Mouse (Mus musculus): ENCODE measurements around the gene Hist1h1d. TPM values are rescaled to one million over a fixed set of nuclear protein-coding genes. Genes with fewer than 3 reads are reported as not detected.
"Not testable (repeated sequence)": the region's sequence is repeated elsewhere in the genome, so short reads cannot be mapped to it uniquely, and the experiment has no call there.

The Hist1h1d gene
- total and polyA plus RNA-seq, 2 experiments from 2014 or later = 0.18 to 53.4 TPM

DNA sequence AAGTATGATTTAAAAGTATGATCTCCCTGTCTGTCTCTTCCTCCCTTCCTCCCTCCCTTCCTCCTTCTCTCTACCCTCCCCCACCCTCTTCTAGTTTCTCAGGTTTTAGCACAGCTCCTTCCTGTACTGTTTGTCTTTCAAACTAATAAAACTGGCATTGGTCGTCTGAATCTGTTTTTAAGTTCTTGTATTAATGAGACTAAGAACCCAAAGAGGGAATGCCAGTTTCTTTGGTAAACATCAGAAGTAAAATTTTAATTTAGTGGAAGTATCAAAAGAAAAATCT is 33.8 kb downstream of the Hist1h1d start:
- Histone ChIP-seq H3K36me3 (ENCODE audit: insufficient read depth, low read length) (no peaks in the 10 kb centered on the region), H3K4me1 (ENCODE audit: insufficient read depth, low read length) (peaks cover 6% of the 10 kb centered on the region; the same call in 1 of the 2 replicates), H3K9ac (replicated peaks; ENCODE audit: low read length) (peak overlapping the region; percentile 21; the same call in 1 of the 2 replicates), H3K27ac (peak overlapping the region; percentile 67; the same call in 1 of the 2 replicates), H3K4me2 (ENCODE audit: low read depth, low read length) (peak overlapping the region; percentile 94), H3K9me3 (ENCODE audit: low read length) (no peaks in the 10 kb centered on the region), H3K27me3 (ENCODE audit: insufficient read depth, low read length) (no peaks in the 10 kb centered on the region), H3K4me3 (ENCODE audit: low read length) (peak overlapping the region; percentile 49)
- 0% methylated on average over 1 of the region's 1 CpGs for WGBS
- no peak for TF ChIP-seq CTCF (IDR thresholded peaks at IDR 0.05; ENCODE audit: low read depth)
- no peak for ATAC-seq
- DNase-seq (ENCODE audit: low spot score) = no peak

- H3K4me2 ChIP-seq (ENCODE audit: low read depth, low read length) = no peak overlapping the region
- H3K9me3 ChIP-seq (ENCODE audit: low read length) = no peaks in the 10 kb centered on the region
- no peaks in the 10 kb centered on the region for H3K4me1 ChIP-seq (ENCODE audit: insufficient read depth, low read length)
- ATAC-seq (no peak), DNase-seq (ENCODE audit: low spot score) (no peak)
- WGBS = 95% methylated on average over 7 of the region's 7 CpGs
- H3K4me3 ChIP-seq (ENCODE audit: low read length) = no peak overlapping the region
- no peaks in the 10 kb centered on the region for H3K36me3 ChIP-seq (ENCODE audit: insufficient read depth, low read length)
- no peak overlapping the region for H3K9ac ChIP-seq (replicated peaks; ENCODE audit: low read length)
- TF ChIP-seq CTCF (IDR thresholded peaks at IDR 0.05; ENCODE audit: low read depth) = no peak
- H3K27ac ChIP-seq = no peak overlapping the region
- H3K27me3 ChIP-seq (ENCODE audit: insufficient read depth, low read length) = no peaks in the 10 kb centered on the region
These were observed 38.1 kb downstream of the Hist1h1d start for GRCm38 (mm10) chr13:23591206-23591605.

DNA sequence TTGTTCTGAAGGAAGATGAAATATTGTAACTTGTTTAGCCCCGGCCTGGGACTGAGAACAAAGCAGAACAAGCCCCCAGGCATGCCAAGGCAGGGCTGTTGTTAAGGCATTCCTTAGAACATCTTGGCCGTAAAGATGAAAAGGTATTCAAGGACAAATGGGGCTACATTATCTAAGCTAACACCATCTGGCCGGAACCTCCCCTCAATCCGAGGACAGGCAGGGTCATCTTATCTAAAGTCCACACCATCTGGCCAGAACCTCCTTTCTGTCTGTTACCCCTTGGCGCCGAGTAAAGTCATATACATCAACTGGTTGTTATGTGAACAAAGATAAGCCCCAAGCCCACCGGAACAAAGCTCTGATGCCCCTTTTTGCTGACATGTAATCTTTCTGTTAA is 38.8 kb downstream of the Hist1h1d start:
- not testable (repeated sequence) for H3K9me3 ChIP-seq (ENCODE audit: low read length); H3K4me3 ChIP-seq (ENCODE audit: low read length); H3K27me3 ChIP-seq (ENCODE audit: insufficient read depth, low read length); DNase-seq (ENCODE audit: low spot score); H3K4me1 ChIP-seq (ENCODE audit: insufficient read depth, low read length); H3K27ac ChIP-seq; ATAC-seq; H3K36me3 ChIP-seq (ENCODE audit: insufficient read depth, low read length); H3K9ac ChIP-seq (replicated peaks; ENCODE audit: low read length); H3K4me2 ChIP-seq (ENCODE audit: low read depth, low read length)
- WGBS = 92% methylated on average over 7 of the region's 7 CpGs

DNA sequence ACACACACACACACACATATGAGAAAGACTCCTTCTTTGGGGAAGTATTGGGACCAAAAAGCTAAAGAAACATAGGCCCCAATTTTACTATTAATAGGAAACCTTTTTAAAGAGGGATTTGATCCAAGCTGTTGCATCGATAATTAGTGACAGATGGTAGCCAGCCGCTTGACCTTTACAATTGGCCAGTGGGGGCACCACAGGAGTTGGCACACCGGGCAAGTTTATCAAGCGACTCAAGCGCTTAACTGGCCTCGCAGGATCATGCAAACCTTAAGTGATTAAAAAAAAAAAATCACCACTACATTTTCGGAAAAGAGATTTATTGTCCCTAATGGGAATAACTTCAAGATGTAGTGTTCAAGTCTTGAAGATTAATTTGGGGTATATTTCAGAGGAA is 39.6 kb downstream of the Hist1h1d start:
- ATAC-seq (no peak), DNase-seq (ENCODE audit: low spot score) (no peak)
- Histone ChIP-seq H3K27ac (no peak overlapping the region), H3K4me3 (ENCODE audit: low read length) (no peak overlapping the region), H3K27me3 (ENCODE audit: insufficient read depth, low read length) (no peaks in the 10 kb centered on the region), H3K4me1 (ENCODE audit: insufficient read depth, low read length) (no peaks in the 10 kb centered on the region), H3K36me3 (ENCODE audit: insufficient read depth, low read length) (no peaks in the 10 kb centered on the region), H3K9ac (replicated peaks; ENCODE audit: low read length) (no peak overlapping the region), H3K4me2 (ENCODE audit: low read depth, low read length) (no peak overlapping the region), H3K9me3 (ENCODE audit: low read length) (no peaks in the 10 kb centered on the region)
- WGBS = 63% methylated on average over 7 of the region's 7 CpGs
- no peak for TF ChIP-seq CTCF (IDR thresholded peaks at IDR 0.05; ENCODE audit: low read depth)

DNA sequence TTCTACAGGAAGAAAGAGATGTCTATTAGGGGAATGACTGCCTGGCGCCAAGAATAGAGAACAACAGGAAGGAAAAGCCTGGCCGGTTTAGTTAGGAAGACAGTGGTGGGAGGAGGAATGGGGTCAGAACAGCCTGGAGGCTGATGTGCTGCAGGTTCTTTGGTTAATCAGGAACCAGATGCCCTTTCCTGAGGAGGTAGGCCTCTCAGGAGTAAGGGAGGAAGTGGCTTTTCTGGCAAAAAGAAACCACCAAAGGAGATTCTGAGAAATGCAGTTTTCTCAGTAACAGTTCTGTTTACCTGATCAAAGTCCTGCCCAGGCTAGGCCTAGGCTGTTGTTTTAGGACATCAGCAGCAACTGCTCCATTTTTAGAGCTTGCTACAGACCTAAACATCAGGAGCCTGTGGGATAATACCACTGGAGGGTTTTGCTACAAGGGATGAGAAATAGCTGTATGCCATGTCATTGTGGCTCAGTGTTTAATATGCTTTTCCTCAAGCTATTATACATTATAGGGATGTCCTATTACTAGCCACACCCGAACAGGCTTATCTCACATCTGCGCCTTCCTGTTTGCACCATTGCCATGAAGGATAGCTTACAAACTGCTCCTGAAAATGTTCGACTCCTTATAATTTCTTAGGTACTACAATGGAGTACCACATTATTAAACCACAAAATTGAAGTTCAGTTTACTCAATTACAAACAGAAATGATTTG is 40.1 kb downstream of the Hist1h1d start:
- Histone ChIP-seq H3K36me3 (ENCODE audit: insufficient read depth, low read length) (no peaks in the 10 kb centered on the region), H3K4me3 (ENCODE audit: low read length) (no peak overlapping the region), H3K27me3 (ENCODE audit: insufficient read depth, low read length) (no peaks in the 10 kb centered on the region), H3K9ac (replicated peaks; ENCODE audit: low read length) (no peak overlapping the region), H3K4me1 (ENCODE audit: insufficient read depth, low read length) (no peaks in the 10 kb centered on the region), H3K27ac (no peak overlapping the region), H3K9me3 (ENCODE audit: low read length) (no peaks in the 10 kb centered on the region), H3K4me2 (ENCODE audit: low read depth, low read length) (no peak overlapping the region)
- no peak for ATAC-seq
- 86% methylated on average over 5 of the region's 5 CpGs for WGBS
- no peak for DNase-seq (ENCODE audit: low spot score)
- TF ChIP-seq CTCF (IDR thresholded peaks at IDR 0.05; ENCODE audit: low read depth) = no peak

DNA sequence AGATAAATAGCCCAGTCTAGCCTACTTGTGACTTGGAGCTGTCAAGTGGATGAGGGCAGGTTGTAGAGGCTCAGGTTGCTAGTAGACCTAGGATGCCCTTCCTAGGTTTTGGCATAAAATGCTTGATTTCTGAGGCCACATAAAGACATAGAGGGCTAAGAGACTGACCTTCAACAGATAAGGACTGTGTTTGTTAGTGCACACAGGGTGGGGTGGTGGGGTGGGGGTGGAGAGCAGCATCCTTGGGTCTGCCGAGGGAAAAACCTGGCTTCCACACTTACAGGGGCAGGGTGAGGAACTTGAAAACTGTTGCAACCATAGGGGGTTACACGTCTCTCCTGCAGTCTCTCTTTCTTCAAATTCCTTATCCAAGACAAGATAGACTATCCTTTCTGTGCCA is 42.1 kb downstream of the Hist1h1d start:
- no peak overlapping the region for H3K4me3 ChIP-seq (ENCODE audit: low read length)
- ATAC-seq (no peak), DNase-seq (ENCODE audit: low spot score) (no peak)
- no peak for TF ChIP-seq CTCF (IDR thresholded peaks at IDR 0.05; ENCODE audit: low read depth)
- no peak overlapping the region for H3K4me2 ChIP-seq (ENCODE audit: low read depth, low read length)
- no peak overlapping the region for H3K9ac ChIP-seq (replicated peaks; ENCODE audit: low read length)
- H3K27ac ChIP-seq = no peak overlapping the region
- WGBS = 78% methylated on average over 2 of the region's 2 CpGs
- no peaks in the 10 kb centered on the region for H3K27me3 ChIP-seq (ENCODE audit: insufficient read depth, low read length)
- no peaks in the 10 kb centered on the region for H3K36me3 ChIP-seq (ENCODE audit: insufficient read depth, low read length)
- H3K9me3 ChIP-seq (ENCODE audit: low read length) = no peaks in the 10 kb centered on the region
- no peaks in the 10 kb centered on the region for H3K4me1 ChIP-seq (ENCODE audit: insufficient read depth, low read length)

DNA sequence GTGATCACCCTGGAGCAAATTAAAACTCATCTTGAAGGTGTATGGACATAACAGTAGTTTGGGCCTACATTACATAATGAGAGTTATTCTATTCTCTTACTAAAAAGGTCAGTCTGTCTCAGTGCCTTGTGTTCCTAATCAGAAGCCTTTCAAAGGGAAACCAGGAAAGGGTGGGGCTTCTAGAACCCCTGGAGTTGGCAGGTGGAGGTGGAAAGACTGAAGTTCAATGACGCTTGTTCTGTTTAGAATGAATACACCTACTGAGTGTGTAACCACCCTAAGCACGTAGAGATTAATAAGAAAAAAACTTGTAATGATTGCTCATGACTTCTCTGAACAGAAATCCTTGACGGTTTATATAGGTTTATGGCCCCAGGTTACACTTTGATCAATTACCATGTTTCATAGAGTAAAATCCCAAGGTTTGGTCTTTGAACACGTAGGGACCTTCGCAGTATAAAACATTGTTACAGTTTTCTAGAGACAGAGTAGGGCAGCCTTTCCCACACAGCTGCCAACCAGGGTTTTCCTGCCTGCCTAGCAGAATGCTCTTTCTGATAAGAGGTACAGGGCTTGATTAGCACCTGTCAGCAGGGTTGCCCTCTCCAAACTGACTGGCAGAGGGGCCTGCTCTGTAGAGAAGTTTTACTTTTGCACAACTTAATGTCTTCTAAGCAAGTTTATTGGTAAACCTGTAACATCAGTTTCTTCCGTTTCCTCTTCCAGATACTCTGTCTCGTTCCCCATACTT is 42.7 kb downstream of the Hist1h1d start:
- Histone ChIP-seq H3K4me3 (ENCODE audit: low read length) (no peak overlapping the region), H3K9ac (replicated peaks; ENCODE audit: low read length) (no peak overlapping the region), H3K27ac (no peak overlapping the region), H3K9me3 (ENCODE audit: low read length) (no peaks in the 10 kb centered on the region), H3K36me3 (ENCODE audit: insufficient read depth, low read length) (no peaks in the 10 kb centered on the region), H3K27me3 (ENCODE audit: insufficient read depth, low read length) (no peaks in the 10 kb centered on the region), H3K4me1 (ENCODE audit: insufficient read depth, low read length) (no peaks in the 10 kb centered on the region), H3K4me2 (ENCODE audit: low read depth, low read length) (no peak overlapping the region)
- DNase-seq (ENCODE audit: low spot score) = no peak
- 87% methylated on average over 7 of the region's 7 CpGs for WGBS
- ATAC-seq = no peak
- no peak for TF ChIP-seq CTCF (IDR thresholded peaks at IDR 0.05; ENCODE audit: low read depth)
